Comparison of ENCODE assay signal across 8 mouse cellular contexts in the genomic region with DNA sequence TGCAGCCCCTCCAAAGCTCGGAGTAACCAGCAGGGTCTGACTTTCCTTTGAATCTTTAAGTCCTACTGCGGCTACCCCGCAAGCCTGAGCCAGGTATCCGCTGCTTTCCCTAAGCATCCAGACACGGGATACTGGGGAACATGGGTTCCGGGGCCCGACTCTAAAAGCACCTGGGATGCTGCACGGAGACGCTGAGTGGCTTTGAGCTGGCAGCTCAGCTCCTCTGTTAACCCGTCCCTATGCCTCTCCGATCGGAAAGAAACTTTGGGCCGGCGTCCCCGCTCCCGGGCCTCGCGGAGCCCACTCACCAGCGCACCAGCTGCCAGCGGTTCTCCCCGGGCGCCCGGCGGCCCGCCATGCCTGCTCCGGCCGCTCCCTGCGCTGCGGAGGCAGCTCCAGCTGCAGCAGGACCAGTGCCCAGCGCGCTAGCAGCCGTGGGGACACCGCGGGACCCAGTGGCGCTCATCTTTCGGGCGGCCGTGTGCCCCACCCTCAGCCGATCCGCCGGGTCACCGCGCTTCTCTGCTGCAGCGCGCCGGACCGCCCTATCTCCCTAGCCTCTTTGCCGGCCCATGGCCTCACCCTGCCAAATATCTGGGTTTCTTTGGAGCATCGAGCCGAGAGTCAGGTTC. TPM values are rescaled to one million over a fixed set of nuclear protein-coding genes. Genes with fewer than 3 reads are reported as not detected.
DNase-seq lines count a peak whose midpoint lies in the region; ATAC-seq lines count a peak whose summit lies in the region.

A gene (minus strand): TSS at position 371 of the 632 bp plus-strand sequence.

- peaks cover 40% of the 10 kb centered on the region for H3K27me3 ChIP-seq in forebrain, embryonic 15.5 days
- peaks cover 31% of the 10 kb centered on the region for H3K27me3 ChIP-seq in intestine, embryonic 16.5 days (replicated peaks; ENCODE audit: control insufficient read depth, insufficient read depth, low read length)
- peaks cover 65% of the 10 kb centered on the region for H3K27me3 ChIP-seq in liver, embryonic 16.5 days (ENCODE audit: control insufficient read depth, insufficient read depth, low read depth, low read length)
- peaks cover 24% of the 10 kb centered on the region for H3K27me3 ChIP-seq in stomach, embryonic 16.5 days (ENCODE audit: control insufficient read depth, insufficient read depth, low read length)

- no peaks in the 10 kb centered on the region for H3K9me3 ChIP-seq in forebrain, embryonic 15.5 days
- H3K9me3 ChIP-seq in intestine, embryonic 16.5 days (ENCODE audit: control insufficient read depth, low read length) = no peaks in the 10 kb centered on the region
- no peaks in the 10 kb centered on the region for H3K9me3 ChIP-seq in liver, embryonic 16.5 days (replicated peaks; ENCODE audit: control insufficient read depth, low read length)
- no peaks in the 10 kb centered on the region for H3K9me3 ChIP-seq in stomach, embryonic 16.5 days (replicated peaks; ENCODE audit: control insufficient read depth, low read length)

- no peak for DNase-seq in layer of hippocampus, adult 18-20 months (ENCODE audit: low spot score in 2 of 2)
- DNase-seq in layer of hippocampus, adult 9-10 months (ENCODE audit: low spot score) = no peak
- peak; percentile 50 to 58 for DNase-seq in adrenal gland, postnatal 36 days
- no peak for DNase-seq in spleen, postnatal 10 days (ENCODE audit: low spot score in 2 of 2)

- peaks cover 9% of the 10 kb centered on the region for H3K4me1 ChIP-seq in forebrain, embryonic 15.5 days
- H3K4me1 ChIP-seq in intestine, embryonic 16.5 days (ENCODE audit: control insufficient read depth, insufficient read depth, low read length) = peaks cover 10% of the 10 kb centered on the region
- peaks cover 5% of the 10 kb centered on the region for H3K4me1 ChIP-seq in liver, embryonic 16.5 days (ENCODE audit: control insufficient read depth, low read depth, low read length)
- H3K4me1 ChIP-seq in stomach, embryonic 16.5 days (ENCODE audit: control insufficient read depth, insufficient read depth, low read length) = peaks cover 7% of the 10 kb centered on the region; the same call in 1 of the 2 replicates

- under 1% methylated on average over 50 of the region's 50 CpGs for WGBS in forebrain, embryonic 15.5 days
- 2% methylated on average over 50 of the region's 50 CpGs for WGBS in intestine, embryonic 16.5 days
- WGBS in liver, embryonic 16.5 days (ENCODE audit: insufficient replicate concordance) = 2% methylated on average over 50 of the region's 50 CpGs
- 2% methylated on average over 50 of the region's 50 CpGs for WGBS in stomach, embryonic 16.5 days

- H3K27ac ChIP-seq in forebrain, embryonic 15.5 days (replicated peaks) = no peak within 1 kb of the TSS
- no peak within 1 kb of the TSS for H3K27ac ChIP-seq in intestine, embryonic 16.5 days (ENCODE audit: low read length)
- H3K27ac ChIP-seq in liver, embryonic 16.5 days (ENCODE audit: low read length) = no peak within 1 kb of the TSS
- H3K27ac ChIP-seq in stomach, embryonic 16.5 days (ENCODE audit: low read length) = no peak within 1 kb of the TSS

- H3K36me3 ChIP-seq in forebrain, embryonic 15.5 days = no peaks in the 10 kb centered on the region
- H3K36me3 ChIP-seq in intestine, embryonic 16.5 days (ENCODE audit: control insufficient read depth, insufficient read depth, low read length) = no peaks in the 10 kb centered on the region
- no peaks in the 10 kb centered on the region for H3K36me3 ChIP-seq in liver, embryonic 16.5 days (ENCODE audit: control insufficient read depth, insufficient read depth)
- no peaks in the 10 kb centered on the region for H3K36me3 ChIP-seq in stomach, embryonic 16.5 days (ENCODE audit: control insufficient read depth, insufficient read depth, low read length)

- H3K4me2 ChIP-seq in forebrain, embryonic 15.5 days (replicated peaks) = peak within 1 kb of the TSS; percentile 73
- peak within 1 kb of the TSS; percentile 72 for H3K4me2 ChIP-seq in intestine, embryonic 16.5 days (ENCODE audit: low read depth, low read length)
- peak within 1 kb of the TSS; percentile 46 for H3K4me2 ChIP-seq in liver, embryonic 16.5 days (ENCODE audit: low read depth, low read length)
- peak within 1 kb of the TSS; percentile 61 for H3K4me2 ChIP-seq in stomach, embryonic 16.5 days (ENCODE audit: low read depth, low read length)

- H3K4me3 ChIP-seq in forebrain, embryonic 15.5 days = peak within 1 kb of the TSS; percentile 40
- H3K4me3 ChIP-seq in intestine, embryonic 16.5 days (ENCODE audit: low read length) = peak within 1 kb of the TSS; percentile 48
- H3K4me3 ChIP-seq in liver, embryonic 16.5 days (ENCODE audit: low read depth, low read length) = peak within 1 kb of the TSS; percentile 26
- H3K4me3 ChIP-seq in stomach, embryonic 16.5 days (replicated peaks; ENCODE audit: low read length) = peak within 1 kb of the TSS; percentile 38

- peak within 1 kb of the TSS; percentile 39 for H3K9ac ChIP-seq in forebrain, embryonic 15.5 days (replicated peaks)
- H3K9ac ChIP-seq in intestine, embryonic 16.5 days (ENCODE audit: low read depth, low read length) = peak within 1 kb of the TSS; percentile 55
- no peak within 1 kb of the TSS for H3K9ac ChIP-seq in liver, embryonic 16.5 days (ENCODE audit: low read depth, low read length)
- H3K9ac ChIP-seq in stomach, embryonic 16.5 days (ENCODE audit: low read length) = peak within 1 kb of the TSS; percentile 35; the same call in 1 of the 2 replicates

- 0 out of 2 replicates have a peak, but pooled peaks have one; percentile 53 for ATAC-seq in forebrain, embryonic 15.5 days (replicated peaks)
- no peak; the same call in 1 of the 2 replicates for ATAC-seq in intestine, embryonic 16.5 days
- ATAC-seq in liver, embryonic 16.5 days (ENCODE audit: low read depth) = peak; percentile 51; the same call in 1 of the 2 replicates
- ATAC-seq in stomach, embryonic 16.5 days (ENCODE audit: insufficient read depth, low FRiP score) = no peak

RNA-seq across cellular contexts. Expression of the gene that starts here (rescaled TPM):
- total RNA-seq in layer of hippocampus, adult 18-20 months (2021) = 100 to 1,000 TPM; 125 to 142 TPM
- total RNA-seq in adrenal gland, postnatal 36 days (2021) = 10 to 100 TPM in 1 of 2 experiments, 1 to 10 TPM in 1; 8.3 to 10.5 TPM
- 8.9 and 10.1 TPM in 2 replicates for polyA plus RNA-seq in forebrain, embryonic 15.5 days (2015; fragmentation: Nextera tagmentation; extraction: Ambion mirVana)
- 8.4 and 10.5 TPM in 2 replicates for polyA plus RNA-seq in intestine, embryonic 16.5 days (2015; fragmentation: Nextera tagmentation; extraction: Ambion mirVana)
- 0.63 and 1.2 TPM in 2 replicates for polyA plus RNA-seq in liver, embryonic 16.5 days (2015; fragmentation: Nextera tagmentation; extraction: Ambion mirVana)
- 10.9 and 11.8 TPM in 2 replicates for polyA plus RNA-seq in stomach, embryonic 16.5 days (2015; fragmentation: Nextera tagmentation; extraction: Ambion mirVana)

Comparison
In these comparisons a context has a peak if more than half of its experiments do, and no peak if none do; other contexts are left out.
1. RNA of the gene that starts here (total RNA-seq): 125 to 142 TPM in layer of hippocampus, adult 18-20 months; 8.3 to 10.5 TPM in adrenal gland, postnatal 36 days; every median in the first group is over 10 times any median in the second.
2. DNase-seq: peak in adrenal gland, postnatal 36 days (2 of 2); none in layer of hippocampus, adult 18-20 months (0 of 2), layer of hippocampus, adult 9-10 months (single experiment) and spleen, postnatal 10 days (0 of 2).
3. ATAC-seq: peak in forebrain, embryonic 15.5 days (single experiment) and liver, embryonic 16.5 days (single experiment); none in intestine, embryonic 16.5 days (single experiment) and stomach, embryonic 16.5 days (single experiment).
4. Peak in every context shown above with its lines, with median percentiles within 50 percentile points of each other: H3K4me2 ChIP-seq and H3K4me3 ChIP-seq.